Mouse (Mus musculus): ENCODE results near the gene Prdm12. TPM values are rescaled to one million over a fixed set of nuclear protein-coding genes. Genes with fewer than 3 reads are reported as not detected.

Prdm12 gene
- polyA plus RNA-seq (2014; fragmentation: Nextera tagmentation; extraction: Ambion mirVana): not detected in 2 replicates

GRCm38 (mm10) chr2:31639901-31640608 lies at the start of gene Prdm12:
TSS of gene Prdm12 (plus strand) at chr2:31640037.
- no peaks in the 10 kb centered on the region for H3K36me3 ChIP-seq (ENCODE audit: insufficient read depth)
- no peaks in the 10 kb centered on the region for H3K9me3 ChIP-seq (ENCODE audit: low read depth, low read length)
- no peak within 1 kb of the TSS for H3K27ac ChIP-seq (ENCODE audit: low read depth)
- peaks cover 7% of the 10 kb centered on the region; the same call in 1 of the 2 replicates for H3K4me1 ChIP-seq (ENCODE audit: insufficient read depth)
- 1% methylated on average over 41 of the region's 41 CpGs for WGBS
- H3K4me3 ChIP-seq (ENCODE audit: low read depth, low read length): 0 out of 2 replicates have a peak within 1 kb of the TSS, but pooled peaks have one; percentile 9
- H3K9ac ChIP-seq: no peak within 1 kb of the TSS
- no peak within 1 kb of the TSS for H3K4me2 ChIP-seq
- H3K27me3 ChIP-seq (ENCODE audit: insufficient read depth, low read length): peaks cover 100% of the 10 kb centered on the region
- DNase-seq (no peak), ATAC-seq (ENCODE audit: insufficient read depth) (no peak)
- TF ChIP-seq CTCF (IDR thresholded peaks at IDR 0.05; ENCODE audit: low read depth): no peak

- H3K9me3 ChIP-seq (ENCODE audit: low read depth, low read length): no peaks in the 10 kb centered on the region
- H3K4me3 ChIP-seq (ENCODE audit: low read depth, low read length): no peak overlapping the region
- no peaks in the 10 kb centered on the region for H3K27me3 ChIP-seq (ENCODE audit: insufficient read depth, low read length)
- H3K4me1 ChIP-seq (ENCODE audit: insufficient read depth): no peaks in the 10 kb centered on the region
- DNase-seq (peak; percentile 28), ATAC-seq (ENCODE audit: insufficient read depth) (no peak)
- peaks cover 64% of the 10 kb centered on the region for H3K36me3 ChIP-seq (ENCODE audit: insufficient read depth)
- no peak overlapping the region for H3K4me2 ChIP-seq
- WGBS: 66% methylated on average over 9 of the region's 9 CpGs
- no peak overlapping the region for H3K27ac ChIP-seq (ENCODE audit: low read depth)
- no peak for TF ChIP-seq CTCF (IDR thresholded peaks at IDR 0.05; ENCODE audit: low read depth)
- no peak overlapping the region for H3K9ac ChIP-seq
Observed at GRCm38 (mm10) chr2:31591799-31592484, 47.9 kb upstream of the Prdm12 start.

GRCm38 (mm10) chr2:31607555-31607954 lies 32.3 kb upstream of the Prdm12 start:
- no peak for DNase-seq
- H3K9me3 ChIP-seq (ENCODE audit: low read depth, low read length): no peaks in the 10 kb centered on the region
- no peaks in the 10 kb centered on the region for H3K4me1 ChIP-seq (ENCODE audit: insufficient read depth)
- peaks cover 94% of the 10 kb centered on the region for H3K36me3 ChIP-seq (ENCODE audit: insufficient read depth)
- no peak for TF ChIP-seq CTCF (IDR thresholded peaks at IDR 0.05; ENCODE audit: low read depth)
- no peak overlapping the region for H3K9ac ChIP-seq
- H3K27ac ChIP-seq (ENCODE audit: low read depth): no peak overlapping the region
- WGBS: 90% methylated on average over 1 of the region's 1 CpGs
- no peak overlapping the region for H3K4me2 ChIP-seq
- H3K4me3 ChIP-seq (ENCODE audit: low read depth, low read length): no peak overlapping the region
- ATAC-seq (ENCODE audit: insufficient read depth): no peak
- no peaks in the 10 kb centered on the region for H3K27me3 ChIP-seq (ENCODE audit: insufficient read depth, low read length)

GRCm38 (mm10) chr2:31609859-31610261 lies 30.0 kb upstream of the Prdm12 start:
- Histone ChIP-seq H3K4me2 (no peak overlapping the region), H3K36me3 (ENCODE audit: insufficient read depth) (peaks cover 98% of the 10 kb centered on the region), H3K27me3 (ENCODE audit: insufficient read depth, low read length) (no peaks in the 10 kb centered on the region), H3K27ac (ENCODE audit: low read depth) (no peak overlapping the region), H3K9me3 (ENCODE audit: low read depth, low read length) (no peaks in the 10 kb centered on the region), H3K4me3 (ENCODE audit: low read depth, low read length) (no peak overlapping the region), H3K9ac (no peak overlapping the region), H3K4me1 (ENCODE audit: insufficient read depth) (no peaks in the 10 kb centered on the region)
- ATAC-seq (ENCODE audit: insufficient read depth) (no peak), DNase-seq (no peak)
- WGBS: 29% methylated on average over 7 of the region's 7 CpGs
- peak; percentile 27; the same call in 1 of the 2 replicates for TF ChIP-seq CTCF (IDR thresholded peaks at IDR 0.05; ENCODE audit: low read depth)

GRCm38 (mm10) chr2:31610922-31611321 lies 28.9 kb upstream of the Prdm12 start:
- no peak for TF ChIP-seq CTCF (IDR thresholded peaks at IDR 0.05; ENCODE audit: low read depth)
- WGBS: 75% methylated on average over 4 of the region's 4 CpGs
- Histone ChIP-seq H3K4me3 (ENCODE audit: low read depth, low read length) (no peak overlapping the region), H3K27me3 (ENCODE audit: insufficient read depth, low read length) (no peaks in the 10 kb centered on the region), H3K27ac (ENCODE audit: low read depth) (no peak overlapping the region), H3K4me2 (no peak overlapping the region), H3K9me3 (ENCODE audit: low read depth, low read length) (no peaks in the 10 kb centered on the region), H3K4me1 (ENCODE audit: insufficient read depth) (no peaks in the 10 kb centered on the region), H3K36me3 (ENCODE audit: insufficient read depth) (peaks cover 98% of the 10 kb centered on the region), H3K9ac (no peak overlapping the region)
- no peak for DNase-seq
- no peak for ATAC-seq (ENCODE audit: insufficient read depth)

GRCm38 (mm10) chr2:31611400-31611799 lies 28.4 kb upstream of the Prdm12 start:
- Histone ChIP-seq H3K4me1 (ENCODE audit: insufficient read depth) (no peaks in the 10 kb centered on the region), H3K36me3 (ENCODE audit: insufficient read depth) (peaks cover 97% of the 10 kb centered on the region), H3K9ac (no peak overlapping the region), H3K27ac (ENCODE audit: low read depth) (no peak overlapping the region), H3K9me3 (ENCODE audit: low read depth, low read length) (no peaks in the 10 kb centered on the region), H3K4me2 (no peak overlapping the region), H3K27me3 (ENCODE audit: insufficient read depth, low read length) (no peaks in the 10 kb centered on the region), H3K4me3 (ENCODE audit: low read depth, low read length) (no peak overlapping the region)
- DNase-seq: no peak
- ATAC-seq (ENCODE audit: insufficient read depth): no peak
- 81% methylated on average over 8 of the region's 8 CpGs for WGBS
- peak; percentile 32; the same call in 1 of the 2 replicates for TF ChIP-seq CTCF (IDR thresholded peaks at IDR 0.05; ENCODE audit: low read depth)

GRCm38 (mm10) chr2:31612627-31613026 lies 27.2 kb upstream of the Prdm12 start:
- 76% methylated on average over 6 of the region's 6 CpGs for WGBS
- no peak overlapping the region for H3K27ac ChIP-seq (ENCODE audit: low read depth)
- no peak for DNase-seq
- no peaks in the 10 kb centered on the region for H3K4me1 ChIP-seq (ENCODE audit: insufficient read depth)
- no peak for ATAC-seq (ENCODE audit: insufficient read depth)
- H3K36me3 ChIP-seq (ENCODE audit: insufficient read depth): peaks cover 88% of the 10 kb centered on the region
- H3K4me2 ChIP-seq: no peak overlapping the region
- no peak overlapping the region for H3K4me3 ChIP-seq (ENCODE audit: low read depth, low read length)
- no peaks in the 10 kb centered on the region for H3K27me3 ChIP-seq (ENCODE audit: insufficient read depth, low read length)
- H3K9me3 ChIP-seq (ENCODE audit: low read depth, low read length): no peaks in the 10 kb centered on the region
- no peak for TF ChIP-seq CTCF (IDR thresholded peaks at IDR 0.05; ENCODE audit: low read depth)
- H3K9ac ChIP-seq: no peak overlapping the region

All from lung, embryonic 14.5 days (tissue).